Mouse (Mus musculus) hindbrain, postnatal 0 days (tissue): ENCODE results near the gene Dock6. TPM values are rescaled to one million over a fixed set of nuclear protein-coding genes. Genes with fewer than 3 reads are reported as not detected.
A peak's percentile ranks its signal among the peaks of the same experiment; 100 is the strongest.
"Not testable (repeated sequence)": the region's sequence is repeated elsewhere in the genome, so short reads cannot be mapped to it uniquely, and the experiment has no call there.

ENCODE experiments used
- ATAC-seq: fragments of 200-750 bp; cut with Nextera tagmentation; 2 replicates; pipeline ENCODE4 v1.8.0; 2017; ENCODE audit warnings: mild to moderate bottlenecking, moderate TSS enrichment, moderate library complexity
- DNase-seq: peaks from one replicate; pipeline ENCODE4 v3.0.0-alpha.2; 2015; ENCODE audit warnings: low spot score
- H3K27ac ChIP-seq: fragments of 300-500 bp; sonication (generic); 2 replicates; pipeline ENCODE4 v1.5.1; 2014; ENCODE audit warnings: mild to moderate bottlenecking
- H3K27me3 ChIP-seq: fragments of 300-500 bp; sonication (generic); 2 replicates; pipeline ENCODE4 v1.6.1; 2014; ENCODE audit warnings: low read length, mixed read lengths; ENCODE audit not compliant: insufficient read depth
- H3K36me3 ChIP-seq: fragments of 300-500 bp; sonication (generic); 2 replicates; pipeline ENCODE4 v1.6.1; 2014; ENCODE audit warnings: low read length, mixed read lengths; ENCODE audit not compliant: insufficient read depth
- H3K4me1 ChIP-seq: fragments of 300-500 bp; sonication (generic); 2 replicates; pipeline ENCODE4 v1.6.1; 2014; ENCODE audit warnings: antibody characterized with exemption, low read length, mixed read lengths; ENCODE audit not compliant: insufficient read depth
- H3K4me2 ChIP-seq: fragments of 300-500 bp; sonication (generic); 2 replicates; pipeline ENCODE4 v1.6.1; 2014; ENCODE audit warnings: low read depth, mild to moderate bottlenecking, low read length, moderate library complexity, mixed read lengths
- H3K4me3 ChIP-seq: fragments of 300-500 bp; sonication (generic); 2 replicates; pipeline ENCODE4 v1.5.1; 2014; ENCODE audit warnings: low read length
- H3K9ac ChIP-seq: fragments of 300-500 bp; sonication (generic); replicated peaks from 2 replicates; pipeline ENCODE4 v1.6.1; 2014; ENCODE audit warnings: mild to moderate bottlenecking, low read length, moderate library complexity, mixed read lengths
- H3K9me3 ChIP-seq: fragments of 300-500 bp; sonication (generic); 2 replicates; pipeline ENCODE4 v1.6.1; 2016; ENCODE audit warnings: low read length, mixed read lengths
- CTCF ChIP-seq: IDR thresholded peaks from 2 replicates; pipeline ENCODE4 v1.5.1; 2016; ENCODE audit warnings: antibody characterized with exemption, control low read depth, low read depth
- WGBS: fragments of 180-500 bp; shearing (Covaris S2); extraction: QIAGEN DNeasy Blood & Tissue Kit; methylation state at CpG from one replicate; pipeline ENCODE4 v1.1.7; 2014; 5-methylcytosine and 5-hydroxymethylcytosine counted together
- polyA plus RNA-seq: library from polyadenylated mRNA; unstranded; fragments of >200 nt; fragmentation: Nextera tagmentation; extraction: Ambion mirVana; gene quantifications from 2 replicates; pipeline ENCODE4 v1.2.1, GENCODE M21; 2015
- total RNA-seq: library from RNA; depleted of rRNA; stranded (reverse); fragments of >200 nt; gene quantifications from 2 replicates; pipeline ENCODE4 v1.2.3, GENCODE M21; 2014

Dock6 gene
- total and polyA plus RNA-seq, 2 experiments from 2014 or later: 11.5 to 15.6 TPM

DNA sequence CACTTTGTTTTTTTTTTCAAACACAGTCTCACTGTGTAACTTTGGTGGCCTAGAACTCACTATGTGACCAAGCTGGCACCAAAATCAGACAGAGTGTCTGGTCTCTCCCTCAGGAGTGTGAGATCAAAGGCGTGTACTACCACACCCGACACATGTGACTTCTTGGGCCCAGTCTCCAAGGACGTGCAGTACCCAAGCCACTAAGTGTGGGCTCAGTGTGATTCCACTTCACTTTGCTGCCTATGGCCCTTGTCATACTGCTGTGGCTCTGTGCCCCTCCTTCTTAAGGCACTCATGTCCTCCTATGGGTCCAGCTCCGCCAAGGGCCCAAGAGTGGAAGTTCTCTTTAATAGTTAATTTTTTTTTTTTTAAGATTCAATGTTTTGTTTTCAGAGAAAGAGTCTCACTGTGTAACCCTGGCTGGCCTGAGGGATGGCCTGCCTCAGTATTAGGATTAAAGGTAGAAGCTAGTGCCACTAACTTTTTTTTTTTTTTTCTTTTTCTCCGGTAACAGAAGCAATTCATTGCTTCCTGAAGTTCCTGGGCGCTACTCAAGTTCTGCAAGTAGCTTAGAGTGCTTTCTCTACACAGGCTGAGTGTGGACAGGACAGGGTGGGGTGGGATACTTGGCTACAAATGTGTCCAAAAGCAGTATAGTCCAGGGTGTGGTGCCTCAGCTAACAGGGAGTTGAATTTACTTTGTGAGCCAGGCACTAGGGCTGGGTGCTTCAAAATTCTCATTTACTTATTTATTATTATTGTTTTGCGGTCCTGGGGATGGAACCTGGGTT lies 67.7 kb downstream of the Dock6 start:
- 94% methylated on average over 7 of the region's 7 CpGs for WGBS
- H3K9ac ChIP-seq: no peak overlapping the region
- TF ChIP-seq CTCF: no peak
- ATAC-seq: no peak
- H3K4me3 ChIP-seq: no peak overlapping the region
- H3K9me3 ChIP-seq: no peaks in the 10 kb centered on the region
- H3K36me3 ChIP-seq: no peaks in the 10 kb centered on the region
- DNase-seq: no peak
- no peak overlapping the region for H3K27ac ChIP-seq
- H3K27me3 ChIP-seq: no peaks in the 10 kb centered on the region
- H3K4me2 ChIP-seq: no peak overlapping the region
- H3K4me1 ChIP-seq: no peaks in the 10 kb centered on the region

GRCm38 (mm10) chr9:21781657-21782468 lies 70.6 kb downstream of the Dock6 start:
- Histone ChIP-seq H3K4me2 (no peak overlapping the region), H3K27me3 (no peaks in the 10 kb centered on the region), H3K27ac (no peak overlapping the region), H3K4me3 (no peak overlapping the region), H3K9ac (no peak overlapping the region), H3K36me3 (no peaks in the 10 kb centered on the region), H3K9me3 (no peaks in the 10 kb centered on the region), H3K4me1 (no peaks in the 10 kb centered on the region)
- no peak for ATAC-seq
- 82% methylated on average over 15 of the region's 15 CpGs for WGBS
- TF ChIP-seq CTCF: no peak
- no peak for DNase-seq

DNA sequence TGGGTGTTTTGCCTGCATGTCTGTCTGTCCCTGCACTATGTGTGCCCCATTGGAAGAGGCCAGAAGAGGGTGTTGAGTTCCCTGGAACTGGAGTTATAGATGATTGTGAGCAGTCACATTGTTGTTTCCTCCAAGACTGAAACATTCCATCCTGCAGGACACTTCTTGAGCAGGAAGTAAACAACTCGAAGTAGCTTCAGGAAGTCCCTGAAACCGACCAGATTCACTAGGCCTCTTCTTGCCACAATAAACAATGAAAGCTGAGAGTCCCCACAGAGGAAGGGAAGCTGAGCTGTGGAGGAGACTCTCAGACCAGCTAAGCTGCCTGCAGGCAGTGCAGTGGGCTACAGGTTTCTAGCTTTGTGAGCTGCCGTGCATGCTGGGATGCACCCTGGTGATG lies 74.7 kb downstream of the Dock6 start:
- 86% methylated on average over 3 of the region's 3 CpGs for WGBS
- Histone ChIP-seq H3K4me2 (no peak overlapping the region), H3K27ac (no peak overlapping the region), H3K9me3 (no peaks in the 10 kb centered on the region), H3K36me3 (no peaks in the 10 kb centered on the region), H3K9ac (no peak overlapping the region), H3K4me1 (no peaks in the 10 kb centered on the region), H3K4me3 (no peak overlapping the region), H3K27me3 (no peaks in the 10 kb centered on the region)
- no peak for ATAC-seq
- DNase-seq: no peak
- TF ChIP-seq CTCF: no peak

DNA sequence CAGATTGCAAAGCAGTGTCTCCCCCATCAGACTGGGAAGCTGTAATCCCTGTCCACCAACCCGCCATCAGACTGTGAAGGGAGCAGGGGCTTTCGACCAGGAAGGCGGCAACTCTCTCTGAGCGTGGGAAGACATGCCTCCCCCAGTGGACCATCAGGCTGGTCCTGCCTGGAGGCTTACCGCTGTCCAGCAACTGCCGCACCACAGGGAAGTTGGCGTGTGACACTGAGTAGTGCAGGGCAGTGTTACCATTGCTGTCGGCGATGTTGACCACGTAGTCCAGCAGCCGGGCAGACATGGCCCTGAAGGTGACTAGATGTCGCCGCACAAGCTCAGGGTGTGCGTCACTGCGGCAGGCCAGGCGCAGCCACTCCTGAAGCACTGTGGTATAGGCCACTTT lies 78.1 kb downstream of the Dock6 start:
- ATAC-seq: no peak
- TF ChIP-seq CTCF: no peak
- Histone ChIP-seq H3K27ac (no peak overlapping the region), H3K4me1 (peaks cover 4% of the 10 kb centered on the region; the same call in 1 of the 2 replicates), H3K4me2 (no peak overlapping the region), H3K27me3 (no peaks in the 10 kb centered on the region), H3K4me3 (no peak overlapping the region), H3K9me3 (no peaks in the 10 kb centered on the region), H3K36me3 (no peaks in the 10 kb centered on the region), H3K9ac (no peak overlapping the region)
- WGBS: 86% methylated on average over 16 of the region's 16 CpGs
- DNase-seq: no peak

DNA sequence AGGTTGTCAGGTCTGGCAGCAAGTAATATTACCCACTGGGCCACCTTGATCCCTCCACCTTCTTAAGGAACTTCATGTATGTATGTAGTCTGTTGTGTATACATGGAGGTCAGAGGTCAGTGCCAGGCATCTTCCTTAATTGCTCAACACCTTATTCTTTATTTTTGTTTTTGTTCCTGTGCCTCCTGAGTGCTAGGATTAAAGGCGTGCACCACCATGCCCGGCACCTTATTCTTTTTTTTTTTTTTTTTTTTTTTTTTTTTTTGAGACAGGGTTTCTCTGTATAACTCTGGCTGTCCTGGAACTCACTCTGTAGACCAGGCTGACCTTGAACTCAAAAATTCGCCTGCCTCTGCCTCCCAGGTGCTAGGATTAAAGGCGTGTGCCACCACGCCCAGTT lies 79.0 kb downstream of the Dock6 start:
- ATAC-seq, DNase-seq, H3K4me3 ChIP-seq, H3K9me3 ChIP-seq, H3K27me3 ChIP-seq, H3K27ac ChIP-seq, H3K9ac ChIP-seq, H3K4me1 ChIP-seq, H3K36me3 ChIP-seq, H3K4me2 ChIP-seq: not testable (repeated sequence)
- WGBS: 77% methylated on average over 5 of the region's 5 CpGs

- ATAC-seq: peak; percentile 50
- no peaks in the 10 kb centered on the region for H3K27me3 ChIP-seq
- no peak overlapping the region for H3K4me3 ChIP-seq
- no peaks in the 10 kb centered on the region for H3K9me3 ChIP-seq
- H3K36me3 ChIP-seq: no peaks in the 10 kb centered on the region
- DNase-seq: peak; percentile 12
- no peak for TF ChIP-seq CTCF
- WGBS: 63% methylated on average over 26 of the region's 26 CpGs
- peaks cover 5% of the 10 kb centered on the region; the same call in 1 of the 2 replicates for H3K4me1 ChIP-seq
- no peak overlapping the region for H3K4me2 ChIP-seq
- H3K9ac ChIP-seq: no peak overlapping the region
- no peak overlapping the region for H3K27ac ChIP-seq
These were observed 82.8 kb downstream of the Dock6 start for GRCm38 (mm10) chr9:21769558-21770183.
